Mouse (Mus musculus) lung, adult 2 months (tissue): ENCODE data around the gene Ubiad1.

ENCODE experiments used
- CTCF ChIP-seq: fragments of 200-500 bp; IDR thresholded peaks from 2 replicates; pipeline ENCODE4 v1.5.1; 2011; ENCODE audit warnings: mild to moderate bottlenecking, low read length, control low read depth; ENCODE audit not compliant: insufficient read depth
- POLR2A ChIP-seq: fragments of 200-500 bp; IDR thresholded peaks from 2 replicates; pipeline ENCODE4 v1.6.1; 2011; ENCODE audit warnings: low read depth, mild to moderate bottlenecking, control low read depth, low read length, borderline replicate concordance; ENCODE audit errors: extremely low read depth

DNA sequence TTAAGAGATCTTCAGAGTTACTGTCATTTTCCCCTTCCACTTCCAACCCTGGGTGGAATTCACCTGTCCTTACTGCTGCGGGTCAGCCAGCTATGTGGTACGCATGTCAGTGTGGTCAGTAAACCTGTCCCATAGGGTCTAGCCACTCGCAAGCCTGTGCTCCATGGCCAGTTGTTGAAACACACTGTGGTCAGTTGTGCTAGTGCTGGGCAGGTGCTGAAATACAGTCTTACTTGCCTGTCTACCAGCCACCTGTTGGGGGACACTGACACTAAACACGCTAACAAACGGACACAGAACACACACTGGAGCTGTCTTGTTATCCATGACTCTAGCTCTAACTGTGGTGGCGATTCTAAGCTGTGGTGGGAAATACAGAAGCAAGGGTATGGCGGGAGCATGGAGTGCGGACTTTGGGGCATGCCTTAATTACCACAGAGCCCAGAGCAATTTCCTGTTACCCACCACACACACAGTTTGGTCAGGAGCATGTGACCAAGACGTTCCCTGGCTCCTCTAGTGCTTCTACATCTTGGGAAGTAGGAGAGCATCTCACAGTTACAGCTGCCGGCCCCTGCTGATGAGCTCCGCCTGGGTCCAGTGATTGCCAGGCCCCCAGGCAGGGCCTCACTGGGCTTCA is 13.6 kb downstream of the Ubiad1 start:
- TF ChIP-seq CTCF (no peak), POLR2A (no peak)
